Mouse (Mus musculus) C2C12 (cell line): ENCODE data around the gene Osbpl2. TPM values are rescaled to one million over a fixed set of nuclear protein-coding genes. Genes with fewer than 3 reads are reported as not detected.
A peak's percentile ranks its signal among the peaks of the same experiment; 100 is the strongest.

Source experiments
- H3K27me3 ChIP-seq: one replicate; pipeline ENCODE4 v1.6.1; 2011; ENCODE audit not compliant: control insufficient read depth, insufficient read depth, insufficient read length
- H3K36me3 ChIP-seq: one replicate; pipeline ENCODE4 v1.6.1; 2011; ENCODE audit not compliant: control insufficient read depth, insufficient read depth
- H3K4me3 ChIP-seq: one replicate; pipeline ENCODE4 v1.5.1; 2011; ENCODE audit warnings: mild to moderate bottlenecking, control low read depth; ENCODE audit not compliant: poor library complexity, insufficient read depth, severe bottlenecking
- H3K79me2 ChIP-seq: one replicate; pipeline ENCODE4 v1.6.1; 2011; ENCODE audit not compliant: control insufficient read depth, insufficient read depth
- H3K79me3 ChIP-seq: one replicate; pipeline ENCODE4 v1.6.1; 2011; ENCODE audit warnings: low read depth, control low read depth
- H3ac ChIP-seq: one replicate; pipeline ENCODE3; 2011; ENCODE audit warnings: low read depth; ENCODE audit not compliant: control insufficient read depth, insufficient read length
- CEBPB ChIP-seq: IDR thresholded peaks from one replicate; pipeline ENCODE4 v1.6.1; 2011; ENCODE audit warnings: low read depth, mild to moderate bottlenecking, control low read depth, moderate library complexity
- CTCF ChIP-seq: IDR thresholded peaks from one replicate; pipeline ENCODE4 v1.5.1; 2011; ENCODE audit not compliant: control insufficient read depth, insufficient read depth, insufficient read length
- FOSL1 ChIP-seq: IDR thresholded peaks from one replicate; pipeline ENCODE4 v1.8.0; 2011; ENCODE audit warnings: mild to moderate bottlenecking, low read length; ENCODE audit not compliant: poor library complexity, insufficient read depth, severe bottlenecking
- MAX ChIP-seq: IDR thresholded peaks from one replicate; pipeline ENCODE4 v1.6.1; 2011; ENCODE audit warnings: mild to moderate bottlenecking, control low read depth
- MYOD1 ChIP-seq: IDR thresholded peaks from one replicate; pipeline ENCODE4 v1.6.1; 2011; ENCODE audit warnings: low read depth; ENCODE audit not compliant: control insufficient read depth, insufficient read length
- MYOG ChIP-seq: IDR thresholded peaks from one replicate; pipeline ENCODE4 v1.6.1; 2011; ENCODE audit not compliant: control insufficient read depth, insufficient read length; ENCODE audit errors: extremely low read depth
- USF1 ChIP-seq: IDR thresholded peaks from one replicate; pipeline ENCODE4 v1.6.1; 2011; ENCODE audit warnings: low read depth, mild to moderate bottlenecking, control low read depth, moderate library complexity
- polyA plus RNA-seq: library from polyadenylated mRNA; unstranded; fragments of >200 nt; fragmentation: generic; extraction: Trizol; gene quantifications from one replicate; pipeline ENCODE4 v1.2.1, GENCODE M21; 2012; ENCODE audit warnings: missing spikeins

Osbpl2 gene
- polyA plus RNA-seq, 1 experiment, result 9.2 TPM

- Histone ChIP-seq H3K27me3 (peaks cover 16% of the 10 kb centered on the region), H3K4me3 (no peak overlapping the region), H3K79me2 (no peaks in the 10 kb centered on the region), H3ac (no peak overlapping the region), H3K79me3 (no peaks in the 10 kb centered on the region), H3K36me3 (peaks cover 24% of the 10 kb centered on the region)
- TF ChIP-seq MYOD1 (no peak), FOSL1 (no peak), CEBPB (no peak), CTCF (no peak), MYOG (no peak), MAX (no peak), USF1 (no peak)
Observed at GRCm38 (mm10) chr2:180087472-180087871, 31.6 kb upstream of the Osbpl2 start.

GRCm38 (mm10) chr2:180090285-180090684, 28.8 kb upstream of the Osbpl2 start:
- no peak for TF ChIP-seq USF1
- TF ChIP-seq CTCF, result no peak
- TF ChIP-seq FOSL1, result no peak
- TF ChIP-seq CEBPB, result no peak
- TF ChIP-seq MAX, result no peak
- TF ChIP-seq MYOG, result no peak
- TF ChIP-seq MYOD1, result no peak
- H3K79me2 ChIP-seq, result no peaks in the 10 kb centered on the region
- H3ac ChIP-seq, result no peak overlapping the region
- H3K36me3 ChIP-seq, result peaks cover 5% of the 10 kb centered on the region
- H3K27me3 ChIP-seq, result peaks cover 17% of the 10 kb centered on the region
- no peak overlapping the region for H3K4me3 ChIP-seq
- H3K79me3 ChIP-seq, result no peaks in the 10 kb centered on the region

GRCm38 (mm10) chr2:180095711-180096110, 23.4 kb upstream of the Osbpl2 start:
- Histone ChIP-seq H3K4me3 (no peak overlapping the region), H3K36me3 (no peaks in the 10 kb centered on the region), H3K79me3 (no peaks in the 10 kb centered on the region), H3K79me2 (no peaks in the 10 kb centered on the region), H3K27me3 (peaks cover 53% of the 10 kb centered on the region), H3ac (no peak overlapping the region)
- TF ChIP-seq MAX (no peak), CTCF (no peak)

- TF ChIP-seq MYOG, result no peak
- no peak for TF ChIP-seq CEBPB
Observed at GRCm38 (mm10) chr2:180097585-180097984, 21.5 kb upstream of the Osbpl2 start.

GRCm38 (mm10) chr2:180098167-180098566, 20.9 kb upstream of the Osbpl2 start:
- Histone ChIP-seq H3K27me3 (peaks cover 77% of the 10 kb centered on the region), H3K79me2 (no peaks in the 10 kb centered on the region), H3K36me3 (no peaks in the 10 kb centered on the region), H3K79me3 (no peaks in the 10 kb centered on the region), H3ac (no peak overlapping the region), H3K4me3 (no peak overlapping the region)
- TF ChIP-seq MYOD1 (no peak), MAX (no peak), CTCF (peak; percentile 10), MYOG (no peak), USF1 (no peak), FOSL1 (no peak), CEBPB (no peak)

More at GRCm38 (mm10) chr2:180097585-180097984, 21.5 kb upstream of the Osbpl2 start:
- Histone ChIP-seq H3K4me3 (no peak overlapping the region), H3K36me3 (no peaks in the 10 kb centered on the region), H3K79me3 (no peaks in the 10 kb centered on the region), H3K79me2 (no peaks in the 10 kb centered on the region), H3K27me3 (peaks cover 72% of the 10 kb centered on the region), H3ac (no peak overlapping the region)

- TF ChIP-seq MAX, result no peak
- TF ChIP-seq CEBPB, result no peak
- no peak for TF ChIP-seq MYOD1
- TF ChIP-seq USF1, result no peak
- TF ChIP-seq MYOG, result no peak
- no peak for TF ChIP-seq FOSL1
- no peak for TF ChIP-seq CTCF
- H3K27me3 ChIP-seq, result peaks cover 86% of the 10 kb centered on the region
- H3K79me3 ChIP-seq, result no peaks in the 10 kb centered on the region
- H3K36me3 ChIP-seq, result no peaks in the 10 kb centered on the region
- no peaks in the 10 kb centered on the region for H3K79me2 ChIP-seq
- no peak overlapping the region for H3K4me3 ChIP-seq
- no peak overlapping the region for H3ac ChIP-seq
Observed at GRCm38 (mm10) chr2:180099529-180099928, 19.6 kb upstream of the Osbpl2 start.
